Mouse (Mus musculus): ENCODE results near the gene Gm4070. TPM values are rescaled to one million over a fixed set of nuclear protein-coding genes. Genes with fewer than 3 reads are reported as not detected.

Gene Gm4070
- polyA plus RNA-seq, 1 experiment from 2014 or later, result not detected

Other genes with a start within 250 kb of the Gm4070 start
- gene Ilk, start 217.4 kb downstream of the Gm4070 start, polyA plus RNA-seq (2015; fragmentation: Nextera tagmentation; extraction: Ambion mirVana), result 172 and 211 TPM in 2 replicates
- gene Rrp8, start 216.6 kb downstream of the Gm4070 start, polyA plus RNA-seq (2015; fragmentation: Nextera tagmentation; extraction: Ambion mirVana), result 26.3 and 26.4 TPM in 2 replicates
- gene Taf10, start 209.6 kb downstream of the Gm4070 start, polyA plus RNA-seq (2015; fragmentation: Nextera tagmentation; extraction: Ambion mirVana), result 87.5 and 91.0 TPM in 2 replicates
- gene Tpp1, start 201.7 kb downstream of the Gm4070 start, polyA plus RNA-seq (2015; fragmentation: Nextera tagmentation; extraction: Ambion mirVana), result 56.1 and 58.1 TPM in 2 replicates
- gene Dchs1, start 166.3 kb downstream of the Gm4070 start, polyA plus RNA-seq (2015; fragmentation: Nextera tagmentation; extraction: Ambion mirVana), result 9.8 and 12.3 TPM in 2 replicates
- 204 and 208 TPM in 2 replicates for gene Mrpl17, start 142.9 kb downstream of the Gm4070 start, polyA plus RNA-seq (2015; fragmentation: Nextera tagmentation; extraction: Ambion mirVana)

Measured in hindbrain, embryonic 16.5 days (tissue).